Mouse (Mus musculus) kidney, postnatal 10 days (tissue): Measurements from ENCODE around the gene Prkca.

Experiments used
- DNase-seq: peaks from one replicate; pipeline ENCODE4 v3.0.0; 2021; ENCODE audit warnings: mixed read lengths

The Prkca gene

DNA sequence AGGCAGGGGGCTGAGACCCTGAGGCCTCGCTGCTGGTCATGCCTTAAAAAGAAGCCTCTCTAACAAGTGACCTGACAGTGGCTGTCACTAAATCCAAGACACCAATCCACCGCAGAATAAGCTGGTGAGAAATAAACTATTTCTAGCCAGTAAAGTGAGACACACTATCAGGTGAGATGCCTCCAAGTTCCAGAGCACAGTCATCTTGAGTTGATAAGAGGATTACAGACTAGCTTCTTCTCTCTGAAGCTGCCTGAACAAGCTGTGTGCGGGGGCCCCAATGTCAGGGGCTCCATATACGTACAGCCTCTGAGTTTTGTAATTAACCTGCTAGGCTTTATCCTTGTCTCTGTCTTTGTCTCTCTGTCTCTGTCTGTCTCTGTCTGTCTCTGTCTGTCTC lies 115.2 kb downstream of the Prkca start:
- no peak for DNase-seq

- no peak for DNase-seq
Observed at GRCm38 (mm10) chr11:108226248-108226647, 117.5 kb downstream of the Prkca start.

DNA sequence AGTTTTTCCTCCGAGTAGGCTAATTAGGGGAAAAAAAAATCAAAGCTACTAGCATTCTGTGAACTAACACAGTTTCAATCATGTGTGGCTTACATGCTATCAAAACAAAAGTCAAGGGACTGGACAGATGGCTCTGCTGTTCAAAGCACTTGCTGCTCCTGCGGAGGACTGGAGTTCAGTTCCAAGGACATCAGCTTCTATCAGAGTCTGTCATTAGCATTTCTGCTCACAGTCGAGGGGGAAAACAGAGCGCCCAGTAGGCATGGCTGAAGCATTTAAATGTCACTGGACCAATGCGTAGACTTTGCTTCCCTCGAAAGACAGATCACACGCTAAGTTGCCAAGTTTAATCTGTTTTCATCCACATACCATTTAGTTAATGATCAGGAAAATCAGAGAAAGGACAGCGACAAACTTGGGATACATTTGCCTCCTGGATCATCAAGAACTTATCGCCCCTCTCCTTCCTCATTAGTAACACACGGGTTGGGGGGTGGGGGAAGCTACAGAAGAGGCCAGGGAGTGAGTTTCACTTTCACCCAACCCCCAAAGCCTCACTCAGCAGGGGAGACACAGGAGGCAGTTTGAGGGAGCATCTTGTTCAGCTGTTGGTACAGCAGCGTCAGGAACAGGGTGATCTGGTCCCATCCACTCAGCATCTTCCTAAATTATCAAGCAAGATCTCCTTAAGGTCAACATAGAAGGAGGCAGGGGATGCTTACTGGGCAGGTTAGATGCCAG lies 119.3 kb downstream of the Prkca start:
- no peak for DNase-seq

DNA sequence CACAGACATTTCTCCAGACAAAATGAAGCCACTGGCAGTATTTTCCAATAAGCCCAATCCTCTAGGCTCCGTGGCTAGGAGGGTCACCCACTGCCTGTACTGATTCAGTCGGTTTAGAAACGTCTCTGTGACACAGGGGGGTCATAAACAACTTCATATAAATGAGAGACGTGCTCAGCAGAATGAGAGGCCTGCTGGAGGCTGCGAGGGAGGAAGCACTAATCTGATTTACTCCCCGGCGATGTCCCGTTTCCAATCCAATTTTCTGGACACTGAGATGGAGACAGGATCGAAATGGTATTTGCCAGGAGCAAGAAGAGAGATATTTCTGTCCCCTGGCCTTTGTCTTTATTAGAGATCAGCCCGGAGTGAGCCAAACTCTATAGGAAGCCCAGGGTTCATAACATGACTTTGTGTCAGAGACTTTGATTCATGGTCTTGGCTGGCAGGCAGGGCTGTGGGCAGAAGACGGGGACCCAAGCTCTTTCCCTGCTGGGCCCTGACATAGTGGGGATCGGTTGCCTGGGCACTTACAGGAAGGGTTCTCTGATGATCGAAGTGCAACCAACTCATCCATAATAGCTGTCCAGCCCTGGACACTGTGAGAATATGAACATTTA lies 120.0 kb downstream of the Prkca start:
- no peak for DNase-seq

DNA sequence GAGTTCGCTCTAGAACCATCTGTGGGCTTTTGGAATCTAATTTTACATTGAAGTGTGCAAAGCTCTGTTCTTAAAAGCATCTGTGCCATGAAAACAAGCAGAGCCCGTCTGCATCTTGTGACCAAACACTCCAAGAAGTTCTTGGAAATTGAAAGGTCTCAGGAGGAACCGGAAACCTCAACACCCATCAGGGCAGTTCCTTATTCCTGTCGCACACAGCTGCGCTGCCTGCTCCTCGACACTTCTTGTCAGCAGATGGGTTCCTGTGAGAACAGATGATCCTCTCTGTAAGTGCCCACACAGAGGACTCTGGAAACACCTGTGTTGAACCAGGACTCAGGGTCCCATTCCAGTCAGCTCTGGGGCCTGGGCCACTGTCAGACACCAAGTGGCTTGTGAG lies 120.6 kb downstream of the Prkca start:
- no peak for DNase-seq

DNA sequence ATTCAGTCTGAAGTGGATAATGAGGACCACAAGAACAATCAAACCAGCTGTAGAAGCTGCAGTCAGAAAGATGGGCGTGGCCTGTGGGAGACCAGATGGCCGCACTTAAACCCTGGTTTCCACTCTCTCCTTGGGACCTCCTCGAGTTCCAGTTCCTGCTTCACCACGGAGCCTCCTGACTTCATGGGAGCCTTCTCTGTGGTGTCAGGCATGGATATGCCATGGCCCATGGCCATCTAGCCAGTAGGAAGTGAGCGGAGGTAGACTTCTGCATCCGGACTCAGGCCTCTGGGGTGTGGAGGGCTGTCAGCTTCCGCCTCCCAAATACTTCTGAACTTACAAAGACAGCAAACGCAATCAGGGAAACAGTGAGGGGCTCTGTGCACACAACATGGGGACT lies 121.1 kb downstream of the Prkca start:
- DNase-seq: no peak

DNA sequence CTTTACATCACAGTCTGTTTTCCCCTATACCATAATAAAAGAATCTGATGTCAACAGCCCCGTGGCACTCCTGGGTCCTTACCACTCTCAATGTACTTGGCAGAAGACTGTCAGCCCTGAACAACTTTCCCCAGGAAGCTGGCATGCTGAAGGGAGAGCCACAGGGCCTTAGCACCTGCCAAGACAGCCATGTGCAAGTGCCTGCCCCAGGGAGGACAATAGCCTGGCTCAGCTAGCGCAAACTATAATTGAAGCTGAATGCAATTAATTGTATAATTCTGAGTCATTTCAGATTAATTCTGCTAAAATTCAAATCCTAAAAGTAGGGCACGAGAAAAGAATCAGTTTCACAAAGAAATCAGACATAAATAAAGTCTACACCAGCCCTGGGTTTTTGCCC lies 121.7 kb downstream of the Prkca start:
- no peak for DNase-seq

DNA sequence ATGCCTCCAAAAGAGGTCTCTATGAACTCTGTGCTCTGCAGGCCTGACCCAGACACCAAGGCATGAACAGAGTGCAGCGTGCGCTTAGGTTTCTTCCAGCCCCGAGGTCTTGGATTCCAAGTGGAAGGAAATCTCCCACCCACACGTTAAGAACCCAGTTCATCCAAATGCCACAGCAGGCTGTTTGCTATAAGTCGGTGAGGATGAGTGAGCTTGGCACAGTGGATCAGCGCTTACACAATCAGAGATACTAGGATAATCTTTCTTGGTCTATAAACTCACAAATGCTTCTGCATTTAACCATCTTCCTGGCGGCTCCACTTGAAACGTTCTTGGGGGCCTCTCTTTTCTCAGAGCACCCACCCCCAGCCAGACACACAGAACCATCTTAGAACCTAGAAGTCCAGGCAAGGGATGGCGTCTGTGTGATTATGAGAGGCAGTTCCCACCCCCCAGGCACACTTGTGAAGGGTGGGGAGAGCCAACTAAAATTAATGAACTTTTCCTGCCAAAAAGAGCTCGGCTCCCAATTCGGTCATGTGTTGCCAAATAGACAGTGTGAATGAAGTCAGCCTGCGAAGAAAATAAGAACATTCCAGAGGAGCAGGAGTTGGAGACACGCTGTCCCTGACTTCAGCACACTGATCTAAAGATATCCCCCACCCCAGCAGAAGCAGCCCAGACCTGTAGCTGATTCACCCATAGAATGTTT lies 122.4 kb downstream of the Prkca start:
- DNase-seq: no peak

DNA sequence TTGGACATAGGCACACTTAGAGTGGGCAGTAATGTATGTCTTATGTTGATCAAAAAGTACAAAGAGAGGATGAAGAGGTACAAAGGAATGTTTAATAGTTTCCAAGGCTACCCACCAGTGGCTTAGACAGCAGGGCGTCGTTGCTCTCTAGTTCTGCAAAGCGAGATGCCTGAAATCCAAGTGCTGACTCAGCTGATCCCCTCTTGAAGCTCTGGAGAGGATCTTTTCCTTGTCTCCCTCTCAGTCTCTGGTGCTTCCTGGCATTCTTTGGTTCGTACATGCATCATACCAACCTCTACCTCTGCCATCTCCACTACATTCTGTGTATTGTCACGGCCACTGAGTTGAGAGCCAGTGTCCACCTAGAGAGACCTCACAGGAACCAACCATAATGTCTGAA lies 123.1 kb downstream of the Prkca start:
- DNase-seq: no peak

DNA sequence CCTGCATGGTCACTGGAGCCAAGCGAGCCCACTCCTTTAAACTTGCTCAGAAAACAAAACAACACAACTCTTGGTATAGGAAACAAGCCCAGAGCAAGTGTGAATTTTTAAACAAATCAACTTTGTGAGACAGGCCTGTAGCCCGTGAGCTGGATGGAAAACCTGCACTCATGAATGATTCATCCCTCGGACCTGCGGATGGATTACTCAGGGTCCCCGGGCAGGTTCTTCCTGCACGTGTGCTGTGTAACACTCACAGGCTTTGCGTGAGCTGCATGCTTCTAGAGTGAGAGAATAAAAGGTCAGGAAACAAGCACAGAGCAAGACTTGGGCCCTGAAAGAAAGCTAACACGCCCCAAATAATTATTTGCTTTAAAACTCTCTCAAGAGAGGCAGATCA lies 126.7 kb downstream of the Prkca start:
- no peak for DNase-seq

DNA sequence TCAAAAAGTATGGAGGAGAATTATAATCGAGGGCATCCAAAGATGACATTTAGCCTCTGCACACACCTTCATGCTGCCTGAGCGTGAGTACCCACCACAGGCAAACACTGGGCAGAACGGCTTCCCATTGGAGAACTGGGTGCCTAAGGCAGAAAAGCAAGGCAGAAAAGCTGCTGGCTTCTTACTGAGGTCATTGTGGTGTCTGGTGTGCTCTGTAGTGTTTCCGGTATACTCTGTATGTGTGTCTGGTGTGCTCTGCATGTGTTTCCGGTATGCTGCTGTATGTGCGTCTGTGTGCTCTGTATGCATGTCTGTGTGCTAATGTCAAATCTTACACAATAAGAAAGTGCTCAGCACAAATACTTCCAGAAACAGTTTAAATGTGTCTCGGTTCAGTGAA lies 127.7 kb downstream of the Prkca start:
- DNase-seq: no peak

DNA sequence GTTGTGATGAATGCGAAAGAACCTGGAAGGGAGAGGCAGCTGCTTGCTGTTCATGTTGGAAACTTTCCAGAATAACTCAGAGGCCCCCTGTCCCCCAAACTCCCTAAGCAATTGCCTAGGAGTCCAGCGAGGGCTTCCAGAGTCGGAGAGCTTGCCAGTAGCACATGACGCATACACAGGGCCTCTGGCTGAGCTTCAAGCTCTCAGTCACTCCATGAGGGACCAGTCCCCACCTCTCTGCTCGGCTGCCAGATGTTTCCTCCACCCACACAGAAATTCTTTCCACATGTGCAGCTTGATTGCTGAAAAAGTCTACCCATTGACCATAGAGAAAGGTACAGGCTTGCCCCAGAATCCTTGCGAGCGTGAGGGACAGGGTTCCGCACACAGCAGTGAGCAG lies 128.3 kb downstream of the Prkca start:
- DNase-seq: peak; percentile 65

GRCm38 (mm10) chr11:108214521-108215223 lies 129.1 kb downstream of the Prkca start:
- no peak for DNase-seq

- no peak for DNase-seq
Observed at GRCm38 (mm10) chr11:108213783-108214182, 129.9 kb downstream of the Prkca start.

- DNase-seq: no peak
Observed at GRCm38 (mm10) chr11:108212638-108213037, 131.1 kb downstream of the Prkca start.

- no peak for DNase-seq
Observed at GRCm38 (mm10) chr11:108212030-108212429, 131.7 kb downstream of the Prkca start.

DNA sequence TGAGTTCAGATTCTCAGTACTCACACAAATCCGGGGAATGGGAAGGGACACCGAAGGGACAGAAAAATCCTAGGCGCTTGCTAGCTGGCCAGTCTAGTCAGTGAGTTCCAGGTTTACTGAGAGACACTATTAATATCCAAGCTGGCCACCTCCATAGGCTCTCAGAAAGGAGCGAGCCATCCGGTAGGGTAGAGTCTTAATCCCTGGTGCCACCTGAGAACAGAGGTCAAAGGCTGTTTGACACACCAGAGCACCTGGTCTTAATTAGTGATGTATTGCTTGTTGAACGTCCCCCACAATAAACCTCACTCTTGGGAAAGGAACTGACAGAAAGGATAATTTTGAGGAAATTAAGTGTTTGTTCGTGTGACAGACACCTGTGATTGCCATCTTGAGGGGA lies 133.0 kb downstream of the Prkca start:
- DNase-seq: no peak

- no peak for DNase-seq
Observed at GRCm38 (mm10) chr11:108206602-108207001, 137.1 kb downstream of the Prkca start.

- no peak for DNase-seq
Observed at GRCm38 (mm10) chr11:108204895-108205248, 138.9 kb downstream of the Prkca start.

DNA sequence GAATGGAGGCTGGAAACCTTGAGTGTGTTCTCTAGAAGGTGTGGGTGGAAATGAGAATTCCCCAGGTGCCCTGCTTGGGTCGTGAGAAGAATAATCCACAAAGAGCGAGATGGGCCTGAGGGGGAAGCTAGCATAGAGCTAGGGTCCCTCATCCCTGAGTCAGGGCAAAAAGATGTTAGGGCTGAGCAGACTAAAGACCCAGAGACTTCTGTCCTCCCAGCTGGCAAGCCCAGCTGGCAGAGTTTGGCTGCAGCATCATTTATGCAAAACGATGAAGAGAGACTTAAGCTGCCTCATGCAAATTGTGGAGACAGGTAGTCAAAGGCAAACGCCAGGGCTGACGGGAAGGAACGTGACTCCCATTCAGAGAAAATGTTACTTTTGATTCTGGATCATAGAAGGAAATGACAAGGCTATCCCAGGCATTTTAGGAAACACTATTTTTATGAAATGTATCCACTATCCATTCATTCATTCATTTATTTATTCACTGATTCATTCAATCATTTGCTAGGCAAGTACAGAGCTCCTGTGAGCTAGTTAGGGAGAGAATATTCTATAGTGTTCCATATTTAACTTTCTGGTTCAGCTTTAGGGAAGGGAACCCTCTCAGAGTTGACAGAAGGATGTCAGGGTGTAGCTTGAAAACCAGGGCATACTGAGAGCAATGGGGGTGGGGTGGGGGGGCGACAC lies 139.4 kb downstream of the Prkca start:
- no peak for DNase-seq

DNA sequence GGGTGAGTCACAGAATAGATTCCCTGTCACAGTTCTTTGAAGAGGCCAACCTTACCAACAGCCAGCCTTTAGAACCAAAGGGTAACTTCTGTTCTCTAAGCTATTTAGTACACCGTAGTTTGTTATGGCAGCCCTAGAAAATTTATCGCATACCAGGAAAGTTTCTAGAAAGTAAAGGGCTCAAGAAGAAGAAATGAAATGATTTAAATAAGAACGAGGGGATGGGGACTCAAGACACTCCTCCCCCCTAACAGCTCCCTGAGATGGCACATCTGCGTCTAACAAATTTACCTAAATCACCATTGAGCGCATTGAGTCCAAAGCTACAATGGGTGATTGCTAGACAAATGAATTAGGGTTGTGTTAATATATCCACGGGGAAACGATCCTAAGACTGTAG lies 140.9 kb downstream of the Prkca start:
- no peak for DNase-seq

DNA sequence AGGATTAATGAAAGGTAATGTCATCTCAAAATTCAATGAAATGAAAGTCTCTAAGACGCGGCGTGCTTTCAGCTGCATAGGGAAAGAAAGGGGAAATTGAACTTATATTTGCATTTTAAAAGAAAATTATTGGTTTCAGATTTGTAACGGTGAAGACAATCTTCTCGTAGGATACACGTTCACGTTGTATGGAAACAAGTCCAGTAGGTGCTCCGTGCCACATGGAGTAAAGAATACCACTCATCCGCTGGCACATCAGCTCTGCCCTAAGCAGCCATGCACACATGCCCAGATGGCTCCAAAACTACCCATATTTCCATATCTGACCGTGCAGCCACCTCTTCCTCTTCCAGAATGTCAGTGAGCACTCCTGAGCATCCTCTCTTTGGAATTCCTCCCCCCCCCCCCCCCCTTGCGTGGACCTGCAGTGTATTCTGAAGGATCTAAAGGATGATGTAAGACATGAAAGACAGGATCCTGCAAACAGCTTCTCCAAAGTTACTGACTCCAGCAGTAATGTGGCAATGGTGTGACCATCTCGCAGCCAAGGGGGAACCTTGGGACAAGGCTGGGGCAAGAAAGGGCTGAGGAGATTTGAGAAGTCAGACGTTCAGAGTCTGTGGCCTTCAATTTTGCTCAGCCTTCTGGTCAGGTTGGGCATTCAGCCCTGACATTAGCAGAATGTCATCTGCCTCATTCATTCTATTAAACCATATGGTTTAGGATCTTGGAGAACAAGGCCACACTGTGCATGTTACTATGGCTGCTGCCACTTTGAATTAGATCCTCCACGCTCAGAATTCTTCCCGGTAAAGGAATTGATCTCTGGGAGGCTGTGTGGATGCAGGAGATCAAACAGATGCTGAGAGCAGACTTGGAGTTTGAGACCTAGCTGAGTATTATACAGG lies 142.8 kb downstream of the Prkca start:
- no peak for DNase-seq
